Mouse (Mus musculus) heart, postnatal 4 days (tissue): ENCODE measurements around the gene Rsrc1. TPM values are rescaled to one million over a fixed set of nuclear protein-coding genes. Genes with fewer than 3 reads are reported as not detected.

Experiments
- DNase-seq: peaks from one replicate; pipeline ENCODE4 v3.0.0; 2021
- total RNA-seq, 2 experiments: library from RNA; stranded (reverse); gene quantifications; 2 replicates each; pipeline ENCODE4 v1.2.3; 2021

Rsrc1 gene
- total RNA-seq, 2 experiments from 2014 or later = 24.1 to 24.3 TPM

- DNase-seq = no peak
These were observed 299.1 kb downstream of the Rsrc1 start for GRCm38 (mm10) chr3:67280247-67280646.

GRCm38 (mm10) chr3:67284039-67284438 lies 302.8 kb downstream of the Rsrc1 start:
- DNase-seq = no peak

- DNase-seq = peak; percentile 7
These were observed 303.7 kb downstream of the Rsrc1 start for GRCm38 (mm10) chr3:67284848-67285247.

GRCm38 (mm10) chr3:67288664-67289063 lies 307.5 kb downstream of the Rsrc1 start:
- DNase-seq = no peak

- DNase-seq = no peak
These were observed 308.3 kb downstream of the Rsrc1 start for GRCm38 (mm10) chr3:67289482-67289881.

- no peak for DNase-seq
These were observed 327.5 kb downstream of the Rsrc1 start for GRCm38 (mm10) chr3:67308725-67309124.

GRCm38 (mm10) chr3:67309644-67310311 lies 328.6 kb downstream of the Rsrc1 start:
- DNase-seq = no peak

- no peak for DNase-seq
These were observed 330.2 kb downstream of the Rsrc1 start for GRCm38 (mm10) chr3:67311436-67311835.

GRCm38 (mm10) chr3:67322422-67322821 lies 341.2 kb downstream of the Rsrc1 start:
- DNase-seq = no peak

GRCm38 (mm10) chr3:67339558-67339957 lies 358.4 kb downstream of the Rsrc1 start:
- DNase-seq = no peak

- no peak for DNase-seq
These were observed 359.7 kb downstream of the Rsrc1 start for GRCm38 (mm10) chr3:67340921-67341320.

- no peak for DNase-seq
These were observed 361.9 kb downstream of the Rsrc1 start for GRCm38 (mm10) chr3:67343004-67343662.

- peak; percentile 73 for DNase-seq
These were observed 363.4 kb downstream of the Rsrc1 start for GRCm38 (mm10) chr3:67344599-67344998.

GRCm38 (mm10) chr3:67346674-67347073 lies 365.5 kb downstream of the Rsrc1 start:
- DNase-seq = no peak

- DNase-seq = no peak
These were observed 370.4 kb downstream of the Rsrc1 start for GRCm38 (mm10) chr3:67351406-67352127.

- DNase-seq = peak; percentile 63
These were observed 371.1 kb downstream of the Rsrc1 start for GRCm38 (mm10) chr3:67352128-67352762.

GRCm38 (mm10) chr3:67352763-67353149 lies 371.6 kb downstream of the Rsrc1 start:
- DNase-seq = no peak

- DNase-seq = no peak
These were observed 377.2 kb downstream of the Rsrc1 start for GRCm38 (mm10) chr3:67358376-67358775.

GRCm38 (mm10) chr3:67366087-67366892 lies 385.1 kb downstream of the Rsrc1 start:
- no peak for DNase-seq

GRCm38 (mm10) chr3:67367481-67367880 lies 386.3 kb downstream of the Rsrc1 start:
- peak; percentile 43 for DNase-seq

- peak; percentile 44 for DNase-seq
These were observed 388.4 kb downstream of the Rsrc1 start for GRCm38 (mm10) chr3:67369407-67370079.

GRCm38 (mm10) chr3:67372194-67372593 lies 391.0 kb downstream of the Rsrc1 start:
- DNase-seq = no peak
